Mouse (Mus musculus) kidney, adult 8-10 months (tissue): ENCODE measurements around the gene Nav2.

Experiments
- DNase-seq, 2 experiments: peaks; one replicate each; pipeline ENCODE4 v3.0.0; 2022

Gene Nav2

GRCm38 (mm10) chr7:49339953-49340352, 431.4 kb downstream of the Nav2 start:
- DNase-seq = no peak

- no peak for DNase-seq
Measured at GRCm38 (mm10) chr7:49341151-49341918, 432.8 kb downstream of the Nav2 start.

- peak in 1 of 2 experiments; percentile 28 for DNase-seq
Measured at GRCm38 (mm10) chr7:49341919-49342529, 433.5 kb downstream of the Nav2 start.

GRCm38 (mm10) chr7:49342556-49343080, 434.1 kb downstream of the Nav2 start:
- DNase-seq = no peak

- DNase-seq = no peak
Measured at GRCm38 (mm10) chr7:49343081-49343600, 434.6 kb downstream of the Nav2 start.

- no peak for DNase-seq
Measured at GRCm38 (mm10) chr7:49343752-49344484, 435.4 kb downstream of the Nav2 start.

- no peak for DNase-seq
Measured at GRCm38 (mm10) chr7:49347338-49348272, 439.1 kb downstream of the Nav2 start.

- DNase-seq = no peak
Measured at GRCm38 (mm10) chr7:49348636-49349035, 440.1 kb downstream of the Nav2 start.

GRCm38 (mm10) chr7:49350321-49351007, 441.9 kb downstream of the Nav2 start:
- DNase-seq = no peak

GRCm38 (mm10) chr7:49351596-49352258, 443.2 kb downstream of the Nav2 start:
- DNase-seq = no peak

- DNase-seq = no peak
Measured at GRCm38 (mm10) chr7:49357441-49358165, 449.1 kb downstream of the Nav2 start.

GRCm38 (mm10) chr7:49359120-49359519, 450.6 kb downstream of the Nav2 start:
- DNase-seq = no peak

GRCm38 (mm10) chr7:49360597-49360996, 452.1 kb downstream of the Nav2 start:
- no peak for DNase-seq

- DNase-seq = no peak
Measured at GRCm38 (mm10) chr7:49361465-49362090, 453.1 kb downstream of the Nav2 start.

- no peak for DNase-seq
Measured at GRCm38 (mm10) chr7:49364486-49365162, 456.1 kb downstream of the Nav2 start.

GRCm38 (mm10) chr7:49368590-49368989, 460.1 kb downstream of the Nav2 start:
- no peak for DNase-seq

GRCm38 (mm10) chr7:49369006-49369405, 460.5 kb downstream of the Nav2 start:
- DNase-seq = no peak

- DNase-seq = no peak
Measured at GRCm38 (mm10) chr7:49369809-49370473, 461.4 kb downstream of the Nav2 start.

GRCm38 (mm10) chr7:49371345-49371744, 462.8 kb downstream of the Nav2 start:
- DNase-seq = no peak
